Mouse (Mus musculus): ENCODE measurements at regions not wholly inside any gene's neighbourhood (a gene's known extent, or its start where the extent isn't known, plus 50 kb on each side); places are given as distances from the start of the nearest gene placed in this dataset.

- ATAC-seq (ENCODE audit: insufficient number of reproducible peaks, insufficient read depth, low FRiP score, low TSS enrichment), result no peak
- H3K4me3 ChIP-seq, result no peak overlapping the region
- H3K9me3 ChIP-seq, result no peaks in the 10 kb centered on the region
- H3K27ac ChIP-seq, result no peak overlapping the region
- H3K36me3 ChIP-seq, result no peaks in the 10 kb centered on the region
- H3K4me1 ChIP-seq, result peaks cover 3% of the 10 kb centered on the region; the same call in 1 of the 2 replicates
- 0 out of 2 replicates have a peak overlapping the region, but pooled peaks have one; percentile 22 for H3K4me2 ChIP-seq (replicated peaks)
- WGBS, result 55% methylated on average over 7 of the region's 7 CpGs
- H3K9ac ChIP-seq, result no peak overlapping the region
- H3K27me3 ChIP-seq, result no peaks in the 10 kb centered on the region
Observed at GRCm38 (mm10) chr13:110493002-110493552, 98.2 kb downstream of the Plk2 start.

- no peak for ATAC-seq (ENCODE audit: insufficient number of reproducible peaks, insufficient read depth, low FRiP score, low TSS enrichment)
- WGBS, result 94% methylated on average over 3 of the region's 3 CpGs
- H3K27ac ChIP-seq, result no peak overlapping the region
- no peaks in the 10 kb centered on the region for H3K9me3 ChIP-seq
- no peaks in the 10 kb centered on the region for H3K27me3 ChIP-seq
- H3K4me1 ChIP-seq, result 0 out of 2 replicates have a peak, but pooled peaks cover 3% of the 10 kb centered on the region
- no peak overlapping the region for H3K4me2 ChIP-seq (replicated peaks)
- H3K9ac ChIP-seq, result no peak overlapping the region
- no peaks in the 10 kb centered on the region for H3K36me3 ChIP-seq
- H3K4me3 ChIP-seq, result no peak overlapping the region
Observed at GRCm38 (mm10) chr13:110497461-110497860, 102.6 kb downstream of the Plk2 start.

GRCm38 (mm10) chr13:110507814-110508362 lies 113.0 kb downstream of the Plk2 start:
- no peak for ATAC-seq (ENCODE audit: insufficient number of reproducible peaks, insufficient read depth, low FRiP score, low TSS enrichment)

GRCm38 (mm10) chr13:110517986-110518385 lies 123.1 kb downstream of the Plk2 start:
- H3K4me2 ChIP-seq (replicated peaks), result no peak overlapping the region
- H3K9me3 ChIP-seq, result no peaks in the 10 kb centered on the region
- H3K4me3 ChIP-seq, result no peak overlapping the region
- no peak overlapping the region for H3K9ac ChIP-seq
- no peak overlapping the region for H3K27ac ChIP-seq
- no peaks in the 10 kb centered on the region for H3K36me3 ChIP-seq
- H3K27me3 ChIP-seq, result no peaks in the 10 kb centered on the region
- WGBS, result 83% methylated on average over 8 of the region's 8 CpGs
- no peaks in the 10 kb centered on the region for H3K4me1 ChIP-seq
- ATAC-seq (ENCODE audit: insufficient number of reproducible peaks, insufficient read depth, low FRiP score, low TSS enrichment), result no peak

More at GRCm38 (mm10) chr13:110507814-110508362, 113.0 kb downstream of the Plk2 start:
- no peak overlapping the region for H3K4me3 ChIP-seq
- H3K27ac ChIP-seq, result no peak overlapping the region
- H3K27me3 ChIP-seq, result no peaks in the 10 kb centered on the region
- H3K9ac ChIP-seq, result no peak overlapping the region
- no peaks in the 10 kb centered on the region for H3K4me1 ChIP-seq
- no peaks in the 10 kb centered on the region for H3K36me3 ChIP-seq
- no peak overlapping the region for H3K4me2 ChIP-seq (replicated peaks)
- WGBS, result 58% methylated on average over 1 of the region's 1 CpGs
- H3K9me3 ChIP-seq, result 0 out of 2 replicates have a peak, but pooled peaks cover 2% of the 10 kb centered on the region

GRCm38 (mm10) chr13:110522974-110523373 lies 128.1 kb downstream of the Plk2 start:
- Histone ChIP-seq H3K4me2 (replicated peaks) (no peak overlapping the region), H3K9me3 (no peaks in the 10 kb centered on the region), H3K4me3 (no peak overlapping the region), H3K9ac (no peak overlapping the region), H3K27me3 (no peaks in the 10 kb centered on the region), H3K4me1 (no peaks in the 10 kb centered on the region), H3K27ac (no peak overlapping the region), H3K36me3 (no peaks in the 10 kb centered on the region)
- no peak for ATAC-seq (ENCODE audit: insufficient number of reproducible peaks, insufficient read depth, low FRiP score, low TSS enrichment)
- 89% methylated on average over 4 of the region's 4 CpGs for WGBS

- H3K4me1 ChIP-seq, result no peaks in the 10 kb centered on the region
- WGBS, result 79% methylated on average over 3 of the region's 3 CpGs
Observed at GRCm38 (mm10) chr13:110527681-110528080, 132.8 kb downstream of the Plk2 start.

GRCm38 (mm10) chr13:110529624-110530023 lies 134.8 kb downstream of the Plk2 start:
- no peaks in the 10 kb centered on the region for H3K36me3 ChIP-seq
- no peak overlapping the region for H3K27ac ChIP-seq
- no peaks in the 10 kb centered on the region for H3K9me3 ChIP-seq
- H3K4me2 ChIP-seq (replicated peaks), result no peak overlapping the region
- H3K9ac ChIP-seq, result no peak overlapping the region
- H3K27me3 ChIP-seq, result no peaks in the 10 kb centered on the region
- 94% methylated on average over 4 of the region's 4 CpGs for WGBS
- no peak overlapping the region for H3K4me3 ChIP-seq
- no peaks in the 10 kb centered on the region for H3K4me1 ChIP-seq
- ATAC-seq (ENCODE audit: insufficient number of reproducible peaks, insufficient read depth, low FRiP score, low TSS enrichment), result no peak

More at GRCm38 (mm10) chr13:110527681-110528080, 132.8 kb downstream of the Plk2 start:
- no peaks in the 10 kb centered on the region for H3K36me3 ChIP-seq
- no peak overlapping the region for H3K4me3 ChIP-seq
- no peaks in the 10 kb centered on the region for H3K27me3 ChIP-seq
- ATAC-seq (ENCODE audit: insufficient number of reproducible peaks, insufficient read depth, low FRiP score, low TSS enrichment), result no peak
- no peak overlapping the region for H3K4me2 ChIP-seq (replicated peaks)
- H3K9ac ChIP-seq, result no peak overlapping the region
- no peak overlapping the region for H3K27ac ChIP-seq
- H3K9me3 ChIP-seq, result no peaks in the 10 kb centered on the region

- 50% methylated on average over 7 of the region's 7 CpGs for WGBS
- Histone ChIP-seq H3K27ac (no peak overlapping the region), H3K4me1 (peaks cover 6% of the 10 kb centered on the region; the same call in 1 of the 2 replicates), H3K36me3 (no peaks in the 10 kb centered on the region), H3K9ac (no peak overlapping the region), H3K4me2 (replicated peaks) (no peak overlapping the region), H3K27me3 (no peaks in the 10 kb centered on the region), H3K4me3 (no peak overlapping the region), H3K9me3 (no peaks in the 10 kb centered on the region)
- ATAC-seq (ENCODE audit: insufficient number of reproducible peaks, insufficient read depth, low FRiP score, low TSS enrichment), result no peak
Observed at GRCm38 (mm10) chr13:110534320-110534764, 139.5 kb downstream of the Plk2 start.

GRCm38 (mm10) chr13:110535785-110536184 lies 140.9 kb downstream of the Plk2 start:
- H3K4me3 ChIP-seq, result no peak overlapping the region
- H3K9me3 ChIP-seq, result no peaks in the 10 kb centered on the region
- H3K36me3 ChIP-seq, result no peaks in the 10 kb centered on the region
- no peak for ATAC-seq (ENCODE audit: insufficient number of reproducible peaks, insufficient read depth, low FRiP score, low TSS enrichment)
- H3K4me1 ChIP-seq, result peaks cover 6% of the 10 kb centered on the region; the same call in 1 of the 2 replicates
- H3K27me3 ChIP-seq, result no peaks in the 10 kb centered on the region
- no peak overlapping the region for H3K27ac ChIP-seq
- H3K4me2 ChIP-seq (replicated peaks), result no peak overlapping the region
- WGBS, result 57% methylated on average over 2 of the region's 2 CpGs
- no peak overlapping the region for H3K9ac ChIP-seq

- Histone ChIP-seq H3K9ac (no peak overlapping the region), H3K27ac (no peak overlapping the region), H3K4me2 (replicated peaks) (no peak overlapping the region), H3K36me3 (no peaks in the 10 kb centered on the region), H3K4me1 (peaks cover 6% of the 10 kb centered on the region; the same call in 1 of the 2 replicates), H3K4me3 (no peak overlapping the region), H3K9me3 (no peaks in the 10 kb centered on the region), H3K27me3 (no peaks in the 10 kb centered on the region)
- no peak for ATAC-seq (ENCODE audit: insufficient number of reproducible peaks, insufficient read depth, low FRiP score, low TSS enrichment)
- 43% methylated on average over 7 of the region's 7 CpGs for WGBS
Observed at GRCm38 (mm10) chr13:110537960-110538463, 143.2 kb downstream of the Plk2 start.

GRCm38 (mm10) chr13:110540543-110541265 lies 145.9 kb downstream of the Plk2 start:
- WGBS, result 73% methylated on average over 13 of the region's 13 CpGs
- no peak for ATAC-seq (ENCODE audit: insufficient number of reproducible peaks, insufficient read depth, low FRiP score, low TSS enrichment)
- no peaks in the 10 kb centered on the region for H3K9me3 ChIP-seq

More at GRCm38 (mm10) chr13:110540543-110541265, 145.9 kb downstream of the Plk2 start:
- H3K27me3 ChIP-seq, result no peaks in the 10 kb centered on the region
- no peaks in the 10 kb centered on the region for H3K36me3 ChIP-seq
- H3K9ac ChIP-seq, result no peak overlapping the region
- H3K4me3 ChIP-seq, result no peak overlapping the region
- H3K27ac ChIP-seq, result no peak overlapping the region
- H3K4me2 ChIP-seq (replicated peaks), result no peak overlapping the region
- H3K4me1 ChIP-seq, result peaks cover 4% of the 10 kb centered on the region; the same call in 1 of the 2 replicates

Data from embryonic facial prominence, embryonic 12.5 days (tissue).